Mouse (Mus musculus): Measurements from ENCODE around the gene Rpl23a. TPM values are rescaled to one million over a fixed set of nuclear protein-coding genes. Genes with fewer than 3 reads are reported as not detected.

The Rpl23a gene
- polyA plus RNA-seq, 1 experiment from 2014 or later: 934 TPM

GRCm38 (mm10) chr11:78172748-78173383, 10.5 kb downstream of the Rpl23a start:
- WGBS: 88% methylated on average over 19 of the region's 19 CpGs
- Histone ChIP-seq H3K4me3 (replicated peaks) (no peak overlapping the region), H3K9me3 (no peaks in the 10 kb centered on the region), H3K27ac (no peak overlapping the region), H3K4me2 (replicated peaks) (no peak overlapping the region), H3K36me3 (no peaks in the 10 kb centered on the region), H3K4me1 (replicated peaks) (peaks cover 16% of the 10 kb centered on the region), H3K27me3 (peaks cover 6% of the 10 kb centered on the region), H3K9ac (replicated peaks) (no peak overlapping the region)
- ATAC-seq: no peak

DNA sequence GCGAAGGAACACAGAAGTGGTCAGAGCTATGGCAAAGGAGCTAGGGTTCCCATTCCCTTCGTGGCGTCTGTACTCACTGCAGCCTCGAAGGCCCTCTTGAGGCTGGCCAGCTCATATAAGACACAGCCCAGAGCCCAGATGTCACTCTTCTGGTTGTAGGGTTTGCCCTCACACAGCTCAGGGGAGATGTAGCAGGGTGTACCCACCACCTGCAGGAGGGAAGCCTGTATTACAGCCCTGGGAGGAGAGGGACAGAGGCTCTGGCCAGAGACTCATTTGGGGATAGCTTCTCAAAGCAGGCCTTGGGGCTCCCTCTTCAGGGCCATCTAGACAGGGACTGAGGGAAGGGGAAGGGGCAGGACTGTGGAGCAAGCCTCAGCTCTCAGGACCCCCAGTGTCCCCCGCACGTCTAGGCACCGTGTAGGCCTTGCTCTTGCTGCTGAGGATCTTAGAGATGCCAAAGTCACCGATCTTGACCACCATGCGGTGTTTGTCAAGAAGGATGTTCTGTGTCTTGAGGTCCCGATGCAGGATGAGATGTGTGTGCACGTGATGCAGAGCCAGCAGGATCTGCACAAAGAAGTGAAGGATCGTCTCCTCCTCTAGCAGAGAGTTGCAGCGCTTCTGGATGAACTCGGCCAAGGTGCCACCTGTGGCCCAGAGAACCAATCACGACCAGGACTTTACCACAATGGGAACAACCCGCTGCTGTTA, 11.2 kb downstream of the Rpl23a start:
- Histone ChIP-seq H3K4me2 (replicated peaks) (no peak overlapping the region), H3K9ac (replicated peaks) (no peak overlapping the region), H3K4me1 (replicated peaks) (peaks cover 11% of the 10 kb centered on the region), H3K4me3 (replicated peaks) (no peak overlapping the region), H3K27ac (no peak overlapping the region), H3K9me3 (no peaks in the 10 kb centered on the region), H3K36me3 (no peaks in the 10 kb centered on the region), H3K27me3 (peaks cover 7% of the 10 kb centered on the region)
- 77% methylated on average over 16 of the region's 16 CpGs for WGBS
- ATAC-seq: no peak

- H3K9ac ChIP-seq (replicated peaks): no peak overlapping the region
- no peak overlapping the region for H3K4me2 ChIP-seq (replicated peaks)
- no peaks in the 10 kb centered on the region for H3K9me3 ChIP-seq
- no peak overlapping the region for H3K27ac ChIP-seq
- no peaks in the 10 kb centered on the region for H3K36me3 ChIP-seq
- no peak for ATAC-seq
- WGBS: 68% methylated on average over 4 of the region's 4 CpGs
- H3K4me3 ChIP-seq (replicated peaks): no peak overlapping the region
- H3K27me3 ChIP-seq: 0 out of 2 replicates have a peak, but pooled peaks cover 3% of the 10 kb centered on the region
- H3K4me1 ChIP-seq (replicated peaks): peaks cover 10% of the 10 kb centered on the region
These were observed 12.1 kb downstream of the Rpl23a start for GRCm38 (mm10) chr11:78171328-78171727.

DNA sequence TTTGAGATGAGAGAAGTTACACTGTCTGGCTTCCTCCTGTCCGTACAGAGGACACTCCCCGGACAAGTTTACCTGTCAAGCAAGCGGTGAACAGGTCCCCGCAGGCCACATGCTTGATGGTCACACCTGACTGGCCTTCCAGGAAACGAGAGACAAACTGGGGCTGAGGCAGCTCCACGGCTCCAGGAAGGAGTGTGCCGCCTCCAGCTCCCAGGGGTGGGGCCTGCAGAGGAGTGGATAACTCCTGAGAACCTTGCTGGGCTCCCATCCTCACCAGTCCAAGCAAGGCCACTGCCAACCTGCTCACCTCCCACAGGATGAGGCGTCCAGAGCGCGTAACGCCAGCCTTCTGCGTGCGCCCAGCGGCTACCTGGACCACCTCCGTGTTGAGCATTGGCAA, 13.1 kb downstream of the Rpl23a start:
- 93% methylated on average over 15 of the region's 15 CpGs for WGBS

DNA sequence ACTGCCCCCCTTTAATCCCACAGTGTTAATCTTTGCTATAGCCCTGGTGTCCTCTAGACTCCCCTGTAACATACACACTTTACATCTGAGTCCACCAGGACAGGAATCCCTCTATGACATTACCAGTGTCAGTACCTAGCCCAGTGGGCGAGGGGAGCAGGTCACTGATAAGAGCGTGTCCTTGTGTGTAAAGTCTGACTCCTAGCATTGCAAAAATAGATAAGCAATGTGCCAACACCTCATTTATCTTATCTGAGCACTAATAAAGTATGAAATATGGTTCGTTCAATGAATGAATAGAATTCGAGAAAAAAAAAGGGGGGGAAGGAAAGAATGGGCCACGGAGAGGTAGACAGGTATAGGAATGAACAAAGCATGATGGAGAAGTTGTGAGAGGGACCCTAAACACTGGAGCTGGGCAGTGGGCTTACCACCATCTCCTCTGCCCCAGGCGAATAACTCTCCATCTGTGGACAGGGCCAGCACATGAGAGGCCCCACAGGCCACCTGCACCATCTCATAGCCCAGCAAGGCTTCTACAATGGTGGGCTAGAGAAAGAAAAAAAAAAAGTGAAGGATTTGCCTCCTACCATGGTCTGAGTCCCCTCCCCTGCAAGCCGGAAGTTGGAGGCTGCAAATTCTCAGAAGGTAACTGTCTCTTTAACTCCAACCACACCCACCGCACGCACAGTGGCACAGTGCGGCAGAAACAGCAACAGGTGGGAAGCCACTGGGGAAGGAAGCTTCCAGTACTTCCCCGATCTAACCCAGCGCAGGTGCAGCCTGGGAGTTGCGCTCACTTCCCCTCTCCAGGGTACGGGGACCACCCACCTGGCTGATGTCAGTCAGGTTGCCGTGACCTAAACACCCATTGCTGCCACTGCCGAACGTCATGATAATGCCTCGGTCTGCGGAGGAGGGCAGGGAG, 14.6 kb downstream of the Rpl23a start:
- no peak for ATAC-seq
- Histone ChIP-seq H3K9ac (replicated peaks) (no peak overlapping the region), H3K9me3 (no peaks in the 10 kb centered on the region), H3K27me3 (0 out of 2 replicates have a peak, but pooled peaks cover 3% of the 10 kb centered on the region), H3K4me2 (replicated peaks) (no peak overlapping the region), H3K4me1 (replicated peaks) (peaks cover 14% of the 10 kb centered on the region), H3K36me3 (no peaks in the 10 kb centered on the region), H3K4me3 (replicated peaks) (no peak overlapping the region), H3K27ac (no peak overlapping the region)
- 58% methylated on average over 19 of the region's 19 CpGs for WGBS

More for the DNA sequence above, 13.1 kb downstream of the Rpl23a start:
- Histone ChIP-seq H3K9ac (replicated peaks) (no peak overlapping the region), H3K36me3 (no peaks in the 10 kb centered on the region), H3K4me1 (replicated peaks) (peaks cover 13% of the 10 kb centered on the region), H3K27me3 (0 out of 2 replicates have a peak, but pooled peaks cover 3% of the 10 kb centered on the region), H3K4me3 (replicated peaks) (no peak overlapping the region), H3K9me3 (no peaks in the 10 kb centered on the region), H3K27ac (no peak overlapping the region), H3K4me2 (replicated peaks) (no peak overlapping the region)
- ATAC-seq: no peak

DNA sequence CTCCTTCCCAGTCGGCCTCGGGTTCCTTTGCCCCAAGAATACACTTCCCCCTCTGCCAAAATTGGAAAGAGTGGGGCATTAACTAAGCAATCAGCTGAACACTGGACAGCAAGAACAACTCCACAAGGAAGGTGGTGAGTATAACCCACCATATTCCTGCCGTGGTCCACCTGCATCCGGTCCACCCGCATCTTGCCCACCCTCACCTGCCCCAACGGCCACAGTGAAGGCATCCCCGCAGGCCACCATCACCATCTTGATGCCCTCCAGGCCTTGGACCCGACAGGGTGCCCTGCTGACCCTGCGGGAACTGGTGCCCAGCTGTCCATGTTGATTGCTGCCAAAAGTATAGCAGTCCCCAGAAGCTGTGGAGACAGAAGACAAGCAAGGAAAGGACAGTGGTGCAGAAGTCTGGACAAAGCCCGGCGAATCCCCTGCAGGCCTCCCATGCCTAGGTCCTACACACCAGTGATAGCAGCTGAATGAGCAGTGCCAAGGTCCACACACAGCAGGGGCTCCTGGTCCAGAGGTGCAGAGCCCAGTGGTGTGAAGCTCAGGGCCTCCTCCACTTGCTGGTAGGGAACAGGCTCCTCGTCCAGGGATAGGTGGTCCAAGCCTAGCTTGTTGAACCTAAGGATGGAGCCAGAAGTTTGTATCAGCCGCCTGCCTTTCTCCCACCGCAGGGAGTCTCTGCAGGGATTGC, 16.0 kb downstream of the Rpl23a start:
- Histone ChIP-seq H3K4me3 (replicated peaks) (no peak overlapping the region), H3K9ac (replicated peaks) (no peak overlapping the region), H3K36me3 (peaks cover 8% of the 10 kb centered on the region; the same call in 1 of the 2 replicates), H3K9me3 (no peaks in the 10 kb centered on the region), H3K4me1 (replicated peaks) (peaks cover 28% of the 10 kb centered on the region), H3K27me3 (0 out of 2 replicates have a peak, but pooled peaks cover 3% of the 10 kb centered on the region), H3K4me2 (replicated peaks) (no peak overlapping the region), H3K27ac (no peak overlapping the region)
- no peak for ATAC-seq
- 85% methylated on average over 14 of the region's 14 CpGs for WGBS

- 0 out of 2 replicates have a peak, but pooled peaks cover 3% of the 10 kb centered on the region for H3K27me3 ChIP-seq
- H3K4me1 ChIP-seq (replicated peaks): peaks cover 35% of the 10 kb centered on the region
- no peak for ATAC-seq
- H3K9ac ChIP-seq (replicated peaks): no peak overlapping the region
- no peak overlapping the region for H3K4me2 ChIP-seq (replicated peaks)
- H3K4me3 ChIP-seq (replicated peaks): no peak overlapping the region
- H3K36me3 ChIP-seq: peaks cover 16% of the 10 kb centered on the region
- H3K9me3 ChIP-seq: no peaks in the 10 kb centered on the region
- no peak overlapping the region for H3K27ac ChIP-seq
- WGBS: 70% methylated on average over 6 of the region's 6 CpGs
These were observed 16.7 kb downstream of the Rpl23a start for GRCm38 (mm10) chr11:78166640-78167039.

DNA sequence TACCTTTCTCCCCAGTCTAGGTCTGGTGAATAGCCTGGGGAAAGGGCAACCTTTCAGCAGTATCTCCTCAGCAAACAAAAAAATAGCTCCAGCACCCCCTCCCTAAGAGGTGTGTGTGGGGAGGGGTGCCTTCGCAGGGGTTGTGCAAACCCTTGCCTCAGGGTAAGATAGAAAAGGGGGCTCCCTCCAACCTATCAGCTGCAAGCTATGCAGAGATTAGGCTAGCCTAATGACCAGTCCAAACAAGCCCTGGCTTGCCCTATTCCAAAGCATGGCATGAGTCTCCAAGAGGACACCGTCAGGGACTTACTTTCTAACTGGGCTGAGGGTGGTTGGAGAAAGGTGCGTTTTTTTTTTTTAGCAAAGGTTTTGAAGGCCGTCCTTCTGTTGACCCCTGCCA, 17.2 kb downstream of the Rpl23a start:
- Histone ChIP-seq H3K4me3 (replicated peaks) (peak overlapping the region; percentile 100), H3K27ac (peak overlapping the region; percentile 99; the same call in 1 of the 2 replicates), H3K4me1 (replicated peaks) (peaks cover 38% of the 10 kb centered on the region), H3K4me2 (replicated peaks) (peak overlapping the region; percentile 84), H3K27me3 (0 out of 2 replicates have a peak, but pooled peaks cover 3% of the 10 kb centered on the region), H3K36me3 (peaks cover 20% of the 10 kb centered on the region), H3K9ac (replicated peaks) (peak overlapping the region; percentile 99; the same call in 1 of the 2 replicates), H3K9me3 (no peaks in the 10 kb centered on the region)
- 50% methylated on average over 4 of the region's 4 CpGs for WGBS
- ATAC-seq: no peak

DNA sequence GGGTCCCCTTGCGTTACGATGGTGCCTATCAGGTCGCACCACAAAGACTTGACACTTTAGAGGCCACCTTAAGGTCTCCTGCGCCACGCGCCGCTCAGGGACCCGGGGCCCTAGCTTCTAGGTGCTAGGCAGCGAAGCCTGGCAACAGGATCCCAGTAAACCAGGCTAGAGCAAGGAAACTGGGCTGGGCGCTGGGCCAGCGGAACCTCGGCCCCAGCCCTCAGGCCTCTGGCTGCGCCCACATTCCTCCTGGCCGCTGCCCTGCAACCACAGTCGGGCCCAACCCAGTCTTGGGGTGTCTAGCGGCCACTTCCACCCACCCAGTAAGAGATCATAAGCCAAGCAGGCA, 17.6 kb downstream of the Rpl23a start:
- WGBS: 3% methylated on average over 16 of the region's 16 CpGs
- Histone ChIP-seq H3K4me2 (replicated peaks) (peak overlapping the region; percentile 84), H3K4me1 (replicated peaks) (peaks cover 43% of the 10 kb centered on the region), H3K9me3 (no peaks in the 10 kb centered on the region), H3K9ac (replicated peaks) (peak overlapping the region; percentile 99), H3K4me3 (replicated peaks) (peak overlapping the region; percentile 100), H3K27ac (peak overlapping the region; percentile 99), H3K36me3 (peaks cover 25% of the 10 kb centered on the region), H3K27me3 (0 out of 2 replicates have a peak, but pooled peaks cover 3% of the 10 kb centered on the region)
- peak; percentile 28 for ATAC-seq

GRCm38 (mm10) chr11:78164924-78165760, 18.2 kb downstream of the Rpl23a start, which contains the start of gene Traf4:
TSS of gene Traf4 (minus strand) at chr11:78165589.
- Histone ChIP-seq H3K36me3 (peaks cover 31% of the 10 kb centered on the region), H3K27me3 (0 out of 2 replicates have a peak, but pooled peaks cover 3% of the 10 kb centered on the region), H3K4me2 (replicated peaks) (peak within 1 kb of the TSS; percentile 84), H3K4me1 (replicated peaks) (peaks cover 45% of the 10 kb centered on the region), H3K9ac (replicated peaks) (peak within 1 kb of the TSS; percentile 99), H3K4me3 (replicated peaks) (peak within 1 kb of the TSS; percentile 100), H3K9me3 (no peaks in the 10 kb centered on the region), H3K27ac (peak within 1 kb of the TSS; percentile 99)
- ATAC-seq: peak; percentile 81
- WGBS: under 1% methylated on average over 61 of the region's 78 CpGs

All from midbrain, embryonic 13.5 days (tissue).